Mouse (Mus musculus): ENCODE measurements around the gene Grik2. TPM values are rescaled to one million over a fixed set of nuclear protein-coding genes. Genes with fewer than 3 reads are reported as not detected.
"Not testable (repeated sequence)": the region's sequence is repeated elsewhere in the genome, so short reads cannot be mapped to it uniquely, and the experiment has no call there.

The Grik2 gene
- polyA plus RNA-seq, 1 experiment from 2014 or later: 1.8 TPM

DNA sequence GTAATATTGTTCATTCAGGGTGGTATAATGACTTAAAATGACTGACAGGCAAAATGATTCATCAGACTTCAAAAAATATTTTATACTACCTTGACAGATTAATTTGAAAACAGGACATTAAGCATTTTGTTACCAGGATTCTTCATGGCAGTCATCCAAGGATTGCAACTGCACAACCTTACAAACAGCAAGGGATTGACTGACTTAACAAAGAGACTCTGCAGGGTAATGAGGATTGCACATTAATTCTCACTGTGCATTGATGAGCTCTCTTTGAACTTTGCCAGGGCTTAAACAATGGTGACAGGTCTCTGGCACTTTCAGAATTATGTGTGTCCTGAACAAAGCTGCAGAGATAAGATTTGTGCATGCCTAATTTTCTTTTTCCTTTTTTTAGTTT, 466.2 kb downstream of the Grik2 start:
- no peak for DNase-seq (ENCODE audit: low spot score)
- no peak for ATAC-seq (replicated peaks; ENCODE audit: low FRiP score, low read depth)

DNA sequence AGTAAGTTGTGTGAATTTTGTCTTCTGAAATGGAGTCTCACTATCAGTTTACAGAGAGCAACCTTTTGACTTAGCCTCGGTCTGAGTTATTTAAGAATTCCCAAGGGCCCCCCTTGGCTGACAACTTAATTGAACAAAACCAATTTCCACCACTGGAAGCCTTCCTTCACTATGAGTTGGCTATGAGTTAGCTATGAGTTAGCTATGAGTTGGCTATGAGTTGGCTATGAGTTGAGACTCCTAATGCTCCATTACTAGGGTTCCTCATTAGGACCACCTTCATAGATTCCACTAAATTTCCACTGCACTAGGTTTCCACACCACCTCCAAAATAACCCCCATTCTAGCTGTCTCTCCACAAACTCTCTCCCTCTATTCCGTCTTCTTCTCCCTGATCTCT, 468.7 kb downstream of the Grik2 start:
- no peak overlapping the region for H3K4me2 ChIP-seq (ENCODE audit: low read length)
- no peaks in the 10 kb centered on the region for H3K27me3 ChIP-seq (ENCODE audit: insufficient read depth, low read length)
- no peaks in the 10 kb centered on the region for H3K9me3 ChIP-seq (replicated peaks; ENCODE audit: low read length)
- no peak overlapping the region for H3K4me3 ChIP-seq (replicated peaks; ENCODE audit: low read depth, low read length)
- no peak overlapping the region for H3K27ac ChIP-seq
- no peak for ATAC-seq (replicated peaks; ENCODE audit: low FRiP score, low read depth)
- TF ChIP-seq CTCF (IDR thresholded peaks at IDR 0.05; ENCODE audit: low read depth): no peak
- WGBS: 75% methylated on average over 2 of the region's 2 CpGs
- DNase-seq (ENCODE audit: low spot score): no peak
- H3K36me3 ChIP-seq (ENCODE audit: insufficient read depth, low read length): no peaks in the 10 kb centered on the region
- no peak overlapping the region for H3K9ac ChIP-seq (ENCODE audit: low read depth, low read length)
- no peaks in the 10 kb centered on the region for H3K4me1 ChIP-seq (replicated peaks; ENCODE audit: insufficient read depth, low read length)

More for the DNA sequence above, 466.2 kb downstream of the Grik2 start:
- no peak overlapping the region for H3K4me3 ChIP-seq (replicated peaks; ENCODE audit: low read depth, low read length)
- no peak for TF ChIP-seq CTCF (IDR thresholded peaks at IDR 0.05; ENCODE audit: low read depth)
- no peaks in the 10 kb centered on the region for H3K4me1 ChIP-seq (replicated peaks; ENCODE audit: insufficient read depth, low read length)
- no peak overlapping the region for H3K4me2 ChIP-seq (ENCODE audit: low read length)
- no peaks in the 10 kb centered on the region for H3K27me3 ChIP-seq (ENCODE audit: insufficient read depth, low read length)
- H3K9ac ChIP-seq (ENCODE audit: low read depth, low read length): no peak overlapping the region
- no peaks in the 10 kb centered on the region for H3K36me3 ChIP-seq (ENCODE audit: insufficient read depth, low read length)
- H3K9me3 ChIP-seq (replicated peaks; ENCODE audit: low read length): no peaks in the 10 kb centered on the region
- no peak overlapping the region for H3K27ac ChIP-seq

DNA sequence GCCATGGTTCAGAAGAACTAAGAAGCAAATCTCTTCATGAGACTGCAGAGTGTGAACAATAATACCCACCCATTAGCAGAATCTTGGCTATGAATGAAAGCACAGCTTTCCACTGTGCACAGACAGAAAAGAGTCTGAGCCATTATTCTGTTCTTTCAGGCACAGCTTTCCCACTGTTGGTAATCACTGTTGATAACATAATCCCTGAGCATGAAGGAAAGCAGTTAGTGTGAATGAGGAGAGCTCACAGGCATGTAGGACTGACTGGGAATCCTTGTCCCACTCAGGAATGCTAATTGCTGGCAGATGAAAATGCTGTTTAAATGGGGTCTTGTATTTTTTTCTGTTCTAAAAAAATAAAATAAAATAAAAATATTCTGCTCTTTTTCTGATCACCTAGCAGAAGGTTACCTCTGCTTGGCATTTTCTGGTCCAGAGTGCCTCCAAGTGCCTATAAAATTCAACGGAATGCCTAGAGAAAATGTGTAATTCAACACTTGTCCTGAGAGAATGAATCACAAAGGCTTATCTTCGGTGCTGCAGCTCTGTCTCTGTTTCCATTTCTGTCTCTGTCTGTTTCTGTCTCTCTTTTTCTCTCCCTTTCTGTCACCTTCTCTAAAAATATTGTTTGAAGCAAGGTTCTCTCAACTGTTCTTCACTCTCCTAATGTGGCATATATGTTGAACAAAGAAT, 532.2 kb downstream of the Grik2 start:
- Histone ChIP-seq H3K27me3 (ENCODE audit: insufficient read depth, low read length) (no peaks in the 10 kb centered on the region), H3K27ac (no peak overlapping the region), H3K9me3 (replicated peaks; ENCODE audit: low read length) (no peaks in the 10 kb centered on the region), H3K9ac (ENCODE audit: low read depth, low read length) (no peak overlapping the region), H3K4me3 (replicated peaks; ENCODE audit: low read depth, low read length) (no peak overlapping the region), H3K36me3 (ENCODE audit: insufficient read depth, low read length) (no peaks in the 10 kb centered on the region), H3K4me2 (ENCODE audit: low read length) (no peak overlapping the region), H3K4me1 (replicated peaks; ENCODE audit: insufficient read depth, low read length) (no peaks in the 10 kb centered on the region)
- no peak for DNase-seq (ENCODE audit: low spot score)
- no peak for ATAC-seq (replicated peaks; ENCODE audit: low FRiP score, low read depth)
- no peak for TF ChIP-seq CTCF (IDR thresholded peaks at IDR 0.05; ENCODE audit: low read depth)
- WGBS: 24% methylated on average over 2 of the region's 2 CpGs

DNA sequence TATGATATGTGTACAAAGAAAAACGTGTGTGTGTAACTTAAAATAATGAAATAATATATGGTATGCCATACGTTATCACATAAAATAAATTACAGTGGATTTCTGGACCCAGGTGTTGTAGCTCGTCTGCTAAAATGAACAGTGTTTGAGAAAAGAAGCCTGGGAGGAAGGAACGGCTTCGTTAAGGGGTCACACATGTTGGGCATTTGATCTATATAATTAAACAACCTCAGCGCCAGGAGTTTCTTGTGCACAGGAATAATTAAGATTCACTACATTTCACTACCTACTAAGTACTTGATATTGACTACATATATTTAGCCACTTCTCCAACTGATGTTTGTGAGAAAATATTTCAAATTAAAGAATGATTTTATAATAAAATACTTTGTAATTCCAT, 551.2 kb downstream of the Grik2 start:
- not testable (repeated sequence) for H3K4me3 ChIP-seq (replicated peaks; ENCODE audit: low read depth, low read length); H3K36me3 ChIP-seq (ENCODE audit: insufficient read depth, low read length); H3K27me3 ChIP-seq (ENCODE audit: insufficient read depth, low read length); DNase-seq (ENCODE audit: low spot score); H3K9ac ChIP-seq (ENCODE audit: low read depth, low read length); ATAC-seq (replicated peaks; ENCODE audit: low FRiP score, low read depth); H3K27ac ChIP-seq; H3K9me3 ChIP-seq (replicated peaks; ENCODE audit: low read length); H3K4me1 ChIP-seq (replicated peaks; ENCODE audit: insufficient read depth, low read length); H3K4me2 ChIP-seq (ENCODE audit: low read length)
- 72% methylated on average over 6 of the region's 6 CpGs for WGBS

GRCm38 (mm10) chr10:49236844-49237243, 551.7 kb downstream of the Grik2 start:
- not testable (repeated sequence) for H3K4me3 ChIP-seq (replicated peaks; ENCODE audit: low read depth, low read length); H3K4me2 ChIP-seq (ENCODE audit: low read length); H3K27ac ChIP-seq; H3K27me3 ChIP-seq (ENCODE audit: insufficient read depth, low read length); DNase-seq (ENCODE audit: low spot score); H3K36me3 ChIP-seq (ENCODE audit: insufficient read depth, low read length); H3K9ac ChIP-seq (ENCODE audit: low read depth, low read length); H3K9me3 ChIP-seq (replicated peaks; ENCODE audit: low read length); ATAC-seq (replicated peaks; ENCODE audit: low FRiP score, low read depth); H3K4me1 ChIP-seq (replicated peaks; ENCODE audit: insufficient read depth, low read length)

- DNase-seq (ENCODE audit: low spot score): no peak
- no peak overlapping the region for H3K4me3 ChIP-seq (replicated peaks; ENCODE audit: low read depth, low read length)
- H3K27me3 ChIP-seq (ENCODE audit: insufficient read depth, low read length): no peaks in the 10 kb centered on the region
- 78% methylated on average over 1 of the region's 1 CpGs for WGBS
- no peaks in the 10 kb centered on the region for H3K4me1 ChIP-seq (replicated peaks; ENCODE audit: insufficient read depth, low read length)
- no peaks in the 10 kb centered on the region for H3K9me3 ChIP-seq (replicated peaks; ENCODE audit: low read length)
- TF ChIP-seq CTCF (IDR thresholded peaks at IDR 0.05; ENCODE audit: low read depth): no peak
- no peaks in the 10 kb centered on the region for H3K36me3 ChIP-seq (ENCODE audit: insufficient read depth, low read length)
- H3K27ac ChIP-seq: no peak overlapping the region
- ATAC-seq (replicated peaks; ENCODE audit: low FRiP score, low read depth): no peak
- no peak overlapping the region for H3K4me2 ChIP-seq (ENCODE audit: low read length)
- no peak overlapping the region for H3K9ac ChIP-seq (ENCODE audit: low read depth, low read length)
Measured at GRCm38 (mm10) chr10:49220096-49220495, 568.5 kb downstream of the Grik2 start.

DNA sequence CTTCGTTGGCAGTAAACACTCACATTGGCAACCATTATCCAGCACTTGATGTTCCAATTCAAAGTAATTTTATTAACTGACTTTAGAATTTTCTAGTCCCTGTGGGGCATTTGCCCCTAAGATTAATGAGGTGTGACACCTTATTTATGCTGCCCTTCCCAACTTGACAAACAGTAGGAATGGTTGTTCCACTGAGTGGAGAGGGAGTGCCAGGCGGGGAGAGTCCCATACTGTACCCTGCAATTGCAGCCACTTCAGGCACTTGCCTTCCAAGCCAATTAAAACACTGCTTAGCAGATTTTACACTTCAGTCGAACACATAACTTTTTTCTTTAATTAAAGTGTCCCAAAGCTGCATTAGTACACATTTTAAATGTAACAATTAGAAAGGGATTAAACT, 568.9 kb downstream of the Grik2 start:
- 35% methylated on average over 3 of the region's 3 CpGs for WGBS
- Histone ChIP-seq H3K4me2 (ENCODE audit: low read length) (no peak overlapping the region), H3K4me1 (replicated peaks; ENCODE audit: insufficient read depth, low read length) (no peaks in the 10 kb centered on the region), H3K36me3 (ENCODE audit: insufficient read depth, low read length) (no peaks in the 10 kb centered on the region), H3K9me3 (replicated peaks; ENCODE audit: low read length) (no peaks in the 10 kb centered on the region), H3K4me3 (replicated peaks; ENCODE audit: low read depth, low read length) (no peak overlapping the region), H3K9ac (ENCODE audit: low read depth, low read length) (no peak overlapping the region), H3K27me3 (ENCODE audit: insufficient read depth, low read length) (no peaks in the 10 kb centered on the region), H3K27ac (no peak overlapping the region)
- no peak for ATAC-seq (replicated peaks; ENCODE audit: low FRiP score, low read depth)
- TF ChIP-seq CTCF (IDR thresholded peaks at IDR 0.05; ENCODE audit: low read depth): no peak
- DNase-seq (ENCODE audit: low spot score): peak; percentile 11

All from kidney, postnatal 0 days (tissue).